Comparison of ENCODE assay signal across 9 mouse cellular contexts in the genomic region with DNA sequence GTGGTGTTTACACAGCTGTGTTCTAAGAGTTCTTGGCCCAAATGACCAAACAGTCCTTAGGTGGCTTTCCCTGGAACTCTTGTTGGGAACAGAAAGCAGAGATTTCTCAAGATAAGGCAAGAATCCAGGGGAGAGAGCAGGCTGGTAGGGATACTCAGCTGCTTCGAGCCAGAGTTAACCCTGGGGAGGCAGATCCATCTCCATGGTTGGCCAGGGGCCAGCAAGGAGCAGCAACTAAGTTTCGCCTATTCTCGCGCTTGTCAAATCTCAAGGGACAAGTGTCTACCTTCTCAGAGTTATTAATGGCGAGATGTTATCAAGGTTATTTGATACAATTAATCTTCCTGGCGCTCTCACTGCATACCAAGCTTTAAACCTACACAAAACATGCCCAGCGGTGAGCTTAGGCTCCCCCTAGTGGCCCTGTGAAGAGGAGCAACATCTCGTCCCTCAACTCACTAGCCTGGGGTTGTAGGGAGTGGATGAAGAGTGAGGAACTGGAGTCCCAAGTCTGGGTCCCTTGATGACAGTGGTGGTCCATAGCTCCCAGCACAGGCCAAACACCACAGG. TPM values are rescaled to one million over a fixed set of nuclear protein-coding genes. Genes with fewer than 3 reads are reported as not detected.
A peak's percentile ranks its signal among the peaks of the same experiment; 100 is the strongest.
DNase-seq lines count a peak whose midpoint lies in the region; ATAC-seq and TF ChIP-seq lines count a peak whose summit lies in the region.
"Had no signal": no experiment of that assay in that cellular context is flagged by ENCODE, and none has a peak within 500 bp of the region (broad histone marks: within the 10 kb centered on the region; RNA-seq: fewer than 3 reads in every experiment).

No protein-coding gene starts in this region.

- H3K36me3 ChIP-seq in G1E (replicated peaks) (no peaks in the 10 kb centered on the region), myocyte (ENCODE audit: control insufficient read depth, insufficient read depth) (no peaks in the 10 kb centered on the region)

- peak in 1 of 2 experiments; percentile 65 for DNase-seq in layer of hippocampus, adult 2 months (ENCODE audit: low spot score in 2 of 2)
- DNase-seq in layer of hippocampus, adult 9-10 months (ENCODE audit: low spot score) = no peak
- peak; percentile 40 for DNase-seq in G1E (ENCODE audit: low spot score)
- peak; percentile 65 for DNase-seq in cerebellum, adult 9-10 months
- peak; percentile 54 for DNase-seq in gonadal fat pad, adult 2 months (ENCODE audit: low read depth)
- peak; percentile 66 to 72 for DNase-seq in left cerebral cortex, postnatal 14 days (ENCODE audit: low spot score in 2 of 2)
- peak; percentile 39 for DNase-seq in thymus, postnatal 25 days

- peak overlapping the region; percentile 54 for H3K4me2 ChIP-seq in myocyte (ENCODE audit: low read depth)

- H3K9me3 ChIP-seq in G1E (replicated peaks) = no peaks in the 10 kb centered on the region

- TF ChIP-seq CTCF in layer of hippocampus, adult 2 months (conservative IDR thresholded peaks at IDR 0.05) = peak; percentile 95
- peak; percentile 84 for TF ChIP-seq CTCF in G1E (IDR thresholded peaks at IDR 0.05; ENCODE audit: low read depth, low read length)

- H3ac ChIP-seq in myocyte (ENCODE audit: control insufficient read depth, insufficient read length) = no peak overlapping the region

- ATAC-seq in G1E (ENCODE audit: extremely low read depth, insufficient number of reproducible peaks, low FRiP score, poor library complexity, severe bottlenecking) = peak; percentile 34; the same call in 1 of the 2 replicates

- H3K79me2 ChIP-seq in myocyte (ENCODE audit: control insufficient read depth, insufficient read depth) = no peaks in the 10 kb centered on the region

- TF ChIP-seq POLR2A in myocyte (IDR thresholded peaks at IDR 0.05; ENCODE audit: insufficient read length, low read depth) = no peak

- no peak overlapping the region for H3K4me3 ChIP-seq in layer of hippocampus, adult 2 months
- H3K4me3 ChIP-seq in G1E (ENCODE audit: low read depth, low read length) (no peak overlapping the region), myocyte (no peak overlapping the region)
- H3K4me3 ChIP-seq: erythroblast, embryonic 14.5 days had no signal

- no peaks in the 10 kb centered on the region for H3K4me1 ChIP-seq in G1E (ENCODE audit: insufficient read depth, low read depth, low read length)

- H3K27me3 ChIP-seq in G1E (ENCODE audit: insufficient read depth, low read length) (peaks cover 9% of the 10 kb centered on the region; the same call in 1 of the 2 replicates), myocyte (ENCODE audit: control insufficient read depth, insufficient read depth, insufficient read length) (no peaks in the 10 kb centered on the region)

- intact Hi-C loops in left cerebral cortex, postnatal 14 days (cut with DNase I) = loop anchor here (10.0 kb wide), 1 partner anchor 227 kb away; no protein-coding TSS in a partner anchor

- no peak overlapping the region for H3K27ac ChIP-seq in layer of hippocampus, adult 2 months

TF ChIP-seq in myocyte, 11 proteins besides CTCF, POLR2A, EP300 and RAD21:
- TF ChIP-seq TCF3 (IDR thresholded peaks at IDR 0.05; ENCODE audit: insufficient read length, low read depth) (no peak), USF1 (IDR thresholded peaks at IDR 0.05; ENCODE audit: low read depth) (no peak), CEBPB (IDR thresholded peaks at IDR 0.05; ENCODE audit: insufficient read depth, poor library complexity, severe bottlenecking) (no peak), MYOD1 (IDR thresholded peaks at IDR 0.05; ENCODE audit: control insufficient read depth in 1 of 3, insufficient read length in 2 of 3, low read depth in 2 of 3) (no peak), E2F4 (IDR thresholded peaks at IDR 0.05; ENCODE audit: insufficient read depth) (no peak), SRF (IDR thresholded peaks at IDR 0.05; ENCODE audit: control insufficient read depth, insufficient read length, low read depth) (no peak)

RNA-seq across cellular contexts. Expression of a gene that starts 6.9 kb away (rescaled TPM):
- total RNA-seq in layer of hippocampus, adult 2 months (2021) = 10 to 100 TPM; 16.9 TPM
- total RNA-seq in G1E (2014; fragmentation: Nextera tagmentation) (not detected in 2 replicates), G1E (2017) (0.05 TPM in 1 of 2 replicates, not detected in the other)
- polyA plus RNA-seq in G1E (2012) (not detected in 2 replicates), myocyte (2012; fragmentation: generic; extraction: Trizol) (69.6 TPM)
- 9.3 and 9.6 TPM in 2 replicates for polyA plus RNA-seq in gonadal fat pad, adult 2 months (2012; rRNA removed)
- total RNA-seq in left cerebral cortex, postnatal 14 days (2021) = 10 to 100 TPM; 24.1 to 26.1 TPM

RNA-seq across cellular contexts. Expression of a gene that starts 10.6 kb away (rescaled TPM):
- 10 to 100 TPM; 18.5 to 19.4 TPM for total RNA-seq in layer of hippocampus, adult 2 months (2021)
- 5.4 and 7.1 TPM in 2 replicates for total RNA-seq in G1E (2014; fragmentation: Nextera tagmentation)
- 9.2 and 10.3 TPM in 2 replicates for total RNA-seq in G1E (2017)
- 0.22 and 0.36 TPM in 2 replicates for polyA plus RNA-seq in G1E (2012)
- 151 and 176 TPM in 2 replicates for polyA plus RNA-seq in gonadal fat pad, adult 2 months (2012; rRNA removed)
- total RNA-seq in left cerebral cortex, postnatal 14 days (2021) = 10 to 100 TPM; 15.9 to 18.4 TPM
- polyA plus RNA-seq in myocyte (2012; fragmentation: generic; extraction: Trizol) = 16.4 TPM

RNA-seq across cellular contexts. Expression of a gene that starts 26.3 kb away (rescaled TPM):
- total RNA-seq in layer of hippocampus, adult 2 months (2021) = 10 to 100 TPM; 24.6 to 26.0 TPM
- total RNA-seq in G1E (2014; fragmentation: Nextera tagmentation) (not detected in 2 replicates), G1E (2017) (0.11 and 0.12 TPM in 2 replicates)
- polyA plus RNA-seq in G1E (2012) (not detected in 2 replicates), myocyte (2012; fragmentation: generic; extraction: Trizol) (26.5 TPM)
- polyA plus RNA-seq in gonadal fat pad, adult 2 months (2012; rRNA removed) = 13.0 and 14.9 TPM in 2 replicates
- total RNA-seq in left cerebral cortex, postnatal 14 days (2021) = 10 to 100 TPM; 24.0 to 29.6 TPM
- polyA plus RNA-seq: erythroblast, embryonic 14.5 days had no signal

RNA-seq across cellular contexts. Expression of a gene that starts 26.5 kb away (rescaled TPM):
- under 1 TPM; 0.39 to 0.41 TPM for total RNA-seq in layer of hippocampus, adult 2 months (2021)
- not detected in 2 replicates for total RNA-seq in G1E (2014; fragmentation: Nextera tagmentation)
- 0.05 TPM in 1 of 2 replicates, not detected in the other for total RNA-seq in G1E (2017)
- polyA plus RNA-seq in G1E (2012) = not detected in 2 replicates
- polyA plus RNA-seq in gonadal fat pad, adult 2 months (2012; rRNA removed) = 1.9 and 2.0 TPM in 2 replicates
- total RNA-seq in left cerebral cortex, postnatal 14 days (2021) = under 1 TPM; 0.40 to 0.49 TPM
- polyA plus RNA-seq in myocyte (2012; fragmentation: generic; extraction: Trizol) = 1.3 TPM

RNA-seq across cellular contexts. Expression of a gene that starts 42.4 kb away (rescaled TPM):
- total RNA-seq in layer of hippocampus, adult 2 months (2021) = 10 to 100 TPM; 34.8 to 40.5 TPM
- total RNA-seq in G1E (2014; fragmentation: Nextera tagmentation) (127 and 141 TPM in 2 replicates), G1E (2017) (166 and 213 TPM in 2 replicates)
- polyA plus RNA-seq in G1E (2012) (36.3 and 73.0 TPM in 2 replicates), myocyte (2012; fragmentation: generic; extraction: Trizol) (104 TPM)
- 33.2 and 38.7 TPM in 2 replicates for polyA plus RNA-seq in gonadal fat pad, adult 2 months (2012; rRNA removed)
- total RNA-seq in left cerebral cortex, postnatal 14 days (2021) = 10 to 100 TPM; 35.5 to 40.4 TPM

Comparison
In these comparisons a context has a peak if more than half of its experiments do, and no peak if none do; other contexts are left out.
1. RNA of a gene that starts 6.9 kb away (total RNA-seq): 24.1 to 26.1 TPM in left cerebral cortex, postnatal 14 days and 16.9 TPM in layer of hippocampus, adult 2 months; 0.05 TPM in G1E; every median in the first group is over 10 times any median in the second.
2. RNA of a gene that starts 26.3 kb away (total RNA-seq): 24.0 to 29.6 TPM in left cerebral cortex, postnatal 14 days and 24.6 to 26.0 TPM in layer of hippocampus, adult 2 months; 0.11 to 0.12 TPM in G1E; every median in the first group is over 10 times any median in the second.